ENCODE assay signal across 8 mouse cellular contexts in the genomic region with DNA sequence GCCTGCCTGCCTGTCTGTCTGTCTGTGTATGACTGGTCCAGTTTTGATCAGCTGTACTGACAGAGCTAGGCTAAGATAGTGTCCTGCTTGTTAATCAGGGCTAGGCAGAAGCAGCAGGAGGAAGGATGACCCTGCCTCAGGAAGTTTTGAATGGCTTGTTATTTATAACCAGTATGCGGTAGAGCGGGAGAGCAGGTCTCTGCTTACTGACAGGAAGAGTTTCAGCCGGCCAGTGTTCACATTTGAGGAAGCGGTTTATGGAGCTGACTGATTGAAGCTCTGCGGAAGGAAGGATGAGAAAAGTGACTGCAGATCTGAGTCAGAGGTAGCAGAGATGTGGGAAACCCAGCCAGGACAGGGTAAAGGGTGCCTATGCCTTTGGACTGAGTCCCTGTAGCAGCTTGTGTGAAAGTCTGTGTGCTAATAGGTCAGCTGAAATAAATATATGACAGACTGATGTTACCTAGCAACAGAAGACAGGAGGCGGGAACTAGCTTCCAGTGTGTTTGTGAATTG. TPM values are rescaled to one million over a fixed set of nuclear protein-coding genes. Genes with fewer than 3 reads are reported as not detected.
DNase-seq lines count a peak whose midpoint lies in the region; ATAC-seq and TF ChIP-seq lines count a peak whose summit lies in the region.
"Had no signal": no experiment of that assay in that cellular context is flagged by ENCODE, and none has a peak within 500 bp of the region (broad histone marks: within the 10 kb centered on the region; RNA-seq: fewer than 3 reads in every experiment).

No protein-coding gene starts in this region.

- no peak for TF ChIP-seq CTCF in E14TG2a.4 (conservative IDR thresholded peaks at IDR 0.05; ENCODE audit: low read length)

- WGBS in forebrain, embryonic 16.5 days: 66% methylated on average over 6 of the region's 6 CpGs
- 30% methylated on average over 6 of the region's 6 CpGs for WGBS in limb, embryonic 14.5 days
- 59% methylated on average over 6 of the region's 6 CpGs for WGBS in midbrain, embryonic 14.5 days

- peak; percentile 69 for DNase-seq in NIH3T3 (ENCODE audit: low read depth)
- peak; percentile 23 for DNase-seq in induced T-regulatory cell, adult 2 months (ENCODE audit: low read depth)
- DNase-seq in limb, embryonic 14.5 days (ENCODE audit: low spot score): peak; percentile 22
- peak; percentile 48 for DNase-seq in midbrain, embryonic 14.5 days
- DNase-seq in yolk sac, embryonic 10.5 days (ENCODE audit: low spot score): peak; percentile 41

- no peaks in the 10 kb centered on the region for H3K27me3 ChIP-seq in E14TG2a.4 (ENCODE audit: insufficient read depth, low read length)
- H3K27me3 ChIP-seq in forebrain, embryonic 16.5 days (replicated peaks; ENCODE audit: control insufficient read depth, insufficient read depth, low read length): no peaks in the 10 kb centered on the region
- no peaks in the 10 kb centered on the region for H3K27me3 ChIP-seq in limb, embryonic 14.5 days (ENCODE audit: control insufficient read depth, insufficient read depth, low read length)
- H3K27me3 ChIP-seq in midbrain, embryonic 14.5 days (ENCODE audit: control insufficient read depth, insufficient read depth, low read length): no peaks in the 10 kb centered on the region
- H3K27me3 ChIP-seq: midbrain, embryonic 12.5 days had no signal

- H3K9ac ChIP-seq in forebrain, embryonic 16.5 days (replicated peaks; ENCODE audit: low read depth, low read length): no peak overlapping the region
- H3K9ac ChIP-seq in limb, embryonic 14.5 days (ENCODE audit: low read depth, low read length, severe bottlenecking): no peak overlapping the region
- no peak overlapping the region for H3K9ac ChIP-seq in midbrain, embryonic 14.5 days (replicated peaks; ENCODE audit: low read length)
- H3K9ac ChIP-seq: midbrain, embryonic 12.5 days had no signal

- H3K9me3 ChIP-seq in E14TG2a.4 (ENCODE audit: low read length): no peaks in the 10 kb centered on the region
- H3K9me3 ChIP-seq in forebrain, embryonic 16.5 days (ENCODE audit: control insufficient read depth, low read length): no peaks in the 10 kb centered on the region
- H3K9me3 ChIP-seq in limb, embryonic 14.5 days (ENCODE audit: control insufficient read depth, low read length): no peaks in the 10 kb centered on the region
- H3K9me3 ChIP-seq in midbrain, embryonic 14.5 days (ENCODE audit: control insufficient read depth, low read length): no peaks in the 10 kb centered on the region
- H3K9me3 ChIP-seq: midbrain, embryonic 12.5 days had no signal

- peaks cover 70% of the 10 kb centered on the region for H3K4me1 ChIP-seq in E14TG2a.4 (replicated peaks; ENCODE audit: low read depth, low read length)
- peaks cover 4% of the 10 kb centered on the region; the same call in 1 of the 2 replicates for H3K4me1 ChIP-seq in forebrain, embryonic 16.5 days (replicated peaks; ENCODE audit: control insufficient read depth, insufficient read depth, low read length)
- peaks cover 16% of the 10 kb centered on the region for H3K4me1 ChIP-seq in limb, embryonic 14.5 days (ENCODE audit: control insufficient read depth, insufficient read depth, low read length)
- no peaks in the 10 kb centered on the region for H3K4me1 ChIP-seq in midbrain, embryonic 14.5 days (ENCODE audit: control insufficient read depth, insufficient read depth, low read length)

- H3K36me3 ChIP-seq in E14TG2a.4 (ENCODE audit: insufficient read depth, low read length): peaks cover 59% of the 10 kb centered on the region
- no peaks in the 10 kb centered on the region for H3K36me3 ChIP-seq in forebrain, embryonic 16.5 days (ENCODE audit: control insufficient read depth, insufficient read depth)
- no peaks in the 10 kb centered on the region for H3K36me3 ChIP-seq in limb, embryonic 14.5 days (ENCODE audit: control insufficient read depth, insufficient read depth, low read length)
- H3K36me3 ChIP-seq in midbrain, embryonic 14.5 days (ENCODE audit: control insufficient read depth, insufficient read depth, low read length): no peaks in the 10 kb centered on the region
- H3K36me3 ChIP-seq: midbrain, embryonic 12.5 days had no signal

- H3K27ac ChIP-seq in forebrain, embryonic 16.5 days (ENCODE audit: low read length): no peak overlapping the region
- peak overlapping the region; percentile 13; the same call in 1 of the 2 replicates for H3K27ac ChIP-seq in limb, embryonic 14.5 days (replicated peaks; ENCODE audit: low read depth, low read length)
- no peak overlapping the region for H3K27ac ChIP-seq in midbrain, embryonic 14.5 days (replicated peaks; ENCODE audit: low read depth, low read length)
- H3K27ac ChIP-seq: midbrain, embryonic 12.5 days had no signal

- peak overlapping the region; percentile 71 for H3K4me3 ChIP-seq in E14TG2a.4 (replicated peaks; ENCODE audit: low read length)
- H3K4me3 ChIP-seq in forebrain, embryonic 16.5 days (replicated peaks; ENCODE audit: low read length): no peak overlapping the region
- no peak overlapping the region for H3K4me3 ChIP-seq in limb, embryonic 14.5 days (replicated peaks; ENCODE audit: low read length)
- no peak overlapping the region for H3K4me3 ChIP-seq in midbrain, embryonic 14.5 days (replicated peaks; ENCODE audit: low read depth, low read length)
- H3K4me3 ChIP-seq: midbrain, embryonic 12.5 days had no signal

- peak; percentile 38; the same call in 1 of the 2 replicates for ATAC-seq in forebrain, embryonic 16.5 days
- no peak; the same call in 1 of the 2 replicates for ATAC-seq in limb, embryonic 14.5 days (ENCODE audit: low FRiP score, low read depth)
- no peak for ATAC-seq in midbrain, embryonic 14.5 days (ENCODE audit: low FRiP score, low TSS enrichment)

- H3K4me2 ChIP-seq in forebrain, embryonic 16.5 days (ENCODE audit: low read length): no peak overlapping the region
- peak overlapping the region; percentile 18; the same call in 1 of the 2 replicates for H3K4me2 ChIP-seq in limb, embryonic 14.5 days (replicated peaks; ENCODE audit: low read depth, low read length, severe bottlenecking)
- H3K4me2 ChIP-seq in midbrain, embryonic 14.5 days (ENCODE audit: low read length): no peak overlapping the region
- H3K4me2 ChIP-seq: midbrain, embryonic 12.5 days had no signal

- TF ChIP-seq POLR2A in limb, embryonic 14.5 days (IDR thresholded peaks at IDR 0.05; ENCODE audit: borderline replicate concordance, extremely low read depth, insufficient read depth, insufficient read length): no peak

RNA-seq across cellular contexts. Expression of a gene that starts 27.9 kb away (rescaled TPM):
- 0.99 and 1.4 TPM in 2 replicates for polyA plus RNA-seq in forebrain, embryonic 16.5 days (2015; fragmentation: Nextera tagmentation; extraction: Ambion mirVana)
- polyA plus RNA-seq in limb, embryonic 14.5 days (2012; rRNA removed): 8.6 and 10.0 TPM in 2 replicates
- 12.6 and 13.4 TPM in 2 replicates for polyA plus RNA-seq in limb, embryonic 14.5 days (2014; fragmentation: Nextera tagmentation; extraction: Ambion mirVana)
- polyA plus RNA-seq in midbrain, embryonic 14.5 days (2014; fragmentation: Nextera tagmentation; extraction: Ambion mirVana): 0.84 and 0.97 TPM in 2 replicates

RNA-seq across cellular contexts. Expression of a gene that starts 41.2 kb away (rescaled TPM):
- polyA plus RNA-seq in forebrain, embryonic 16.5 days (2015; fragmentation: Nextera tagmentation; extraction: Ambion mirVana): 242 and 246 TPM in 2 replicates
- polyA plus RNA-seq in limb, embryonic 14.5 days (2012; rRNA removed): 99.9 and 155 TPM in 2 replicates
- 161 and 163 TPM in 2 replicates for polyA plus RNA-seq in limb, embryonic 14.5 days (2014; fragmentation: Nextera tagmentation; extraction: Ambion mirVana)
- 221 and 246 TPM in 2 replicates for polyA plus RNA-seq in midbrain, embryonic 14.5 days (2014; fragmentation: Nextera tagmentation; extraction: Ambion mirVana)

RNA-seq across cellular contexts. Expression of a gene that starts 56.5 kb away (rescaled TPM):
- polyA plus RNA-seq in forebrain, embryonic 16.5 days (2015; fragmentation: Nextera tagmentation; extraction: Ambion mirVana): not detected in 2 replicates
- polyA plus RNA-seq in limb, embryonic 14.5 days (2012; rRNA removed): 12.4 and 15.4 TPM in 2 replicates
- 4.4 and 8.3 TPM in 2 replicates for polyA plus RNA-seq in limb, embryonic 14.5 days (2014; fragmentation: Nextera tagmentation; extraction: Ambion mirVana)
- not detected in 2 replicates for polyA plus RNA-seq in midbrain, embryonic 14.5 days (2014; fragmentation: Nextera tagmentation; extraction: Ambion mirVana)
